Mouse (Mus musculus): ENCODE results near the gene Olfr798.

DNA sequence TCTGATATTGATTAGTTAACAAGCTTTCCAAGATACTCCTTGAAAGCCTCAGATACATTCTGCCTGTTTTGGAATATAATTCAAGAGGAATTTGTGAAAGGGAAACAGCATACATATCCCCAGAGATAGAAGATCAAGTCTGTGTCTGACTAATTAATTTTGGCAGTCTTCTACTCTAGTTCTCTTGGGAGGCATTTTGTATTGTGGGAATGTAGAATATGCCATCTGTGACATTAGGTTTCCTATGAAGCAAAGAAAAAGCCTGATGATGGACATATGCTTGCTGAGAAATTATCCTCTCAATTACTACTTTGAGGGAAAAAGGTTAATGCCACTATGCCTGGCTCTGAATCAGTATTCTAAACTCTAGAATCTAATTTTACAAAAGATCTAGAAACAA, 4.5 kb downstream of the Olfr798 start:
- no peak for TF ChIP-seq MAFK (IDR thresholded peaks at IDR 0.05; ENCODE audit: insufficient read depth, low read depth, low read length)
- no peak for TF ChIP-seq ZC3H11A (IDR thresholded peaks at IDR 0.05; ENCODE audit: borderline replicate concordance, low read depth, low read length)
- TF ChIP-seq CHD2 (IDR thresholded peaks at IDR 0.05; ENCODE audit: low read depth, low read length) = no peak

All from ES-E14 (cell line).